Mouse (Mus musculus): ENCODE results near the gene Frmd6.

- TF ChIP-seq CTCF (IDR thresholded peaks at IDR 0.05; ENCODE audit: insufficient read depth, low read length): no peak
- no peak for TF ChIP-seq POLR2A (IDR thresholded peaks at IDR 0.05; ENCODE audit: borderline replicate concordance, extremely low read depth, low read depth, low read length)
Observed at GRCm38 (mm10) chr12:70775609-70776008, 49.7 kb upstream of the Frmd6 start.

Measured in lung, adult 2 months (tissue).